Mouse (Mus musculus): ENCODE measurements around the gene Map2k4. TPM values are rescaled to one million over a fixed set of nuclear protein-coding genes. Genes with fewer than 3 reads are reported as not detected.

The Map2k4 gene
- polyA plus RNA-seq, 1 experiment = 7.0 TPM

DNA sequence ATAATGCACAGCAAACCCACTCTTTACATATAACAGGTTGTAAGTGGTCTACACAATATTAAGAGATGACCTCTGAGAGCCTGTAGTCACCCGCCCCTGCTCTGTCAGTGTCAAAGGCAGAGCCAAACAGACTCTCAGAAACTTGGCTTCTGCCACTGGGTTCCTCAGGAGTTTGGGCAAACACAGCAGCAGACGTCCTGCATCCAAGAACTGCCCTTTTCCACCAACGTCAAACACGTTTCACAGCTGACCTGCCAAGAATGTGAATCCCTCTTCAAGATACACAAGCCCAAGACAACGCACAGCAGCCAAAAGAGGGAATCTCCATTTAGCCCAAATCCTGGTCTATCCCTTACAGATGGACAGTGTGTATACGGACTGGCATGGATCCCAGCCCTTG, 147.8 kb downstream of the Map2k4 start:
- H3K27me3 ChIP-seq (replicated peaks) = peaks cover 5% of the 10 kb centered on the region
- TF ChIP-seq FLI1 (IDR thresholded peaks at IDR 0.05; ENCODE audit: low read length) (no peak), GATA1 (IDR thresholded peaks at IDR 0.05; ENCODE audit: borderline replicate concordance, low read length) (no peak)

More for the DNA sequence above, 147.8 kb downstream of the Map2k4 start:
- Histone ChIP-seq H3K4me3 (replicated peaks) (no peak overlapping the region), H3K36me3 (replicated peaks; ENCODE audit: low read length) (no peaks in the 10 kb centered on the region), H3K9me3 (no peaks in the 10 kb centered on the region), H3K4me1 (no peaks in the 10 kb centered on the region)

Other genes with a start within 250 kb of the Map2k4 start
- gene Zkscan6, start 18.9 kb upstream of the Map2k4 start, polyA plus RNA-seq (2012; ENCODE audit: insufficient read depth, low replicate concordance) = 0.92 TPM in 1 of 2 replicates, not detected in the other

Data from megakaryocyte, embryonic 14.5 days (primary cell).